ENCODE assay signal across 8 mouse cellular contexts in the genomic region with DNA sequence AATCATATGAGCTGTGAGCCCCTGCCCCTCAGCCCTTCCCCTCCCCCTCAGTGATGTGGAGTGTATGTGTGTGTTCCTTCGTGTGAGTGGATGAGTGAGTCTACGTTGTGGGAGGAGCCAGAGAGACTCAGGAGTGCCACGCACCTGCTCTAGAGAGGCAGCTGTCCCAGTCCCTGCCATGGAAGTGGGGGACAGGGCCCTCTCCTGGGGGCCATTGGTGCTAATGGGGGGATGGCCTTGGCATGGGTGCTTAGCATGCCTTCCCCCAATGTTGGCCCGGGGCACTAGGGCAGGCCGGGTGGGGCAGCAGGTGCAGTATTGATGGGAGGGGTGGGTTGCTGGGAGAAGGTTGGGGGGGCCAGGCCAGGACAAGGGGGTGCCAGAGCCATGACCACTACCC. TPM values are rescaled to one million over a fixed set of nuclear protein-coding genes. Genes with fewer than 3 reads are reported as not detected.
DNase-seq lines count a peak whose midpoint lies in the region; ATAC-seq lines count a peak whose summit lies in the region.

No protein-coding gene starts in this region.

- H3K4me1 ChIP-seq in lung, embryonic 15.5 days = peaks cover 91% of the 10 kb centered on the region
- peaks cover 44% of the 10 kb centered on the region for H3K4me1 ChIP-seq in hindbrain, embryonic 15.5 days (replicated peaks)
- H3K4me1 ChIP-seq in neural tube, embryonic 12.5 days = peaks cover 41% of the 10 kb centered on the region

- 31% methylated on average over 5 of the region's 5 CpGs for WGBS in lung, embryonic 15.5 days
- 44% methylated on average over 5 of the region's 5 CpGs for WGBS in hindbrain, embryonic 15.5 days
- WGBS in neural tube, embryonic 12.5 days = 51% methylated on average over 5 of the region's 5 CpGs

- peak; percentile 5; the same call in 1 of the 2 replicates for ATAC-seq in lung, embryonic 15.5 days (ENCODE audit: borderline replicate concordance, extremely low read depth, low FRiP score, low TSS enrichment)
- peak; percentile 6; the same call in 1 of the 2 replicates for ATAC-seq in hindbrain, embryonic 15.5 days (ENCODE audit: low FRiP score, low read depth)
- ATAC-seq in neural tube, embryonic 12.5 days (ENCODE audit: low FRiP score, low read depth) = peak; percentile 34

- H3K27ac ChIP-seq in lung, embryonic 15.5 days = peak overlapping the region; percentile 77
- peak overlapping the region; percentile 71 for H3K27ac ChIP-seq in hindbrain, embryonic 15.5 days (replicated peaks)
- peak overlapping the region; percentile 8; the same call in 1 of the 2 replicates for H3K27ac ChIP-seq in neural tube, embryonic 12.5 days

- no peaks in the 10 kb centered on the region for H3K9me3 ChIP-seq in lung, embryonic 15.5 days
- no peaks in the 10 kb centered on the region for H3K9me3 ChIP-seq in hindbrain, embryonic 15.5 days
- H3K9me3 ChIP-seq in neural tube, embryonic 12.5 days = no peaks in the 10 kb centered on the region

- DNase-seq in adrenal gland, adult (ENCODE audit: inconsistent age in 2 of 2, low spot score in 1 of 2) = peak; percentile 30 to 70
- DNase-seq in adrenal gland, postnatal 25 days = no peak
- DNase-seq in lung, postnatal 25 days (ENCODE audit: low spot score) = no peak
- DNase-seq in urinary bladder, postnatal 14 days (ENCODE audit: low spot score) = no peak
- DNase-seq in Muller cell, postnatal 12 days (ENCODE audit: inconsistent ontology term) = no peak

- no peaks in the 10 kb centered on the region for H3K27me3 ChIP-seq in lung, embryonic 15.5 days
- no peaks in the 10 kb centered on the region for H3K27me3 ChIP-seq in hindbrain, embryonic 15.5 days
- H3K27me3 ChIP-seq in neural tube, embryonic 12.5 days (replicated peaks) = no peaks in the 10 kb centered on the region

- peaks cover 29% of the 10 kb centered on the region for H3K36me3 ChIP-seq in lung, embryonic 15.5 days
- peaks cover 52% of the 10 kb centered on the region for H3K36me3 ChIP-seq in hindbrain, embryonic 15.5 days
- peaks cover 59% of the 10 kb centered on the region for H3K36me3 ChIP-seq in neural tube, embryonic 12.5 days

- H3K9ac ChIP-seq in lung, embryonic 15.5 days = no peak overlapping the region
- H3K9ac ChIP-seq in hindbrain, embryonic 15.5 days = no peak overlapping the region
- H3K9ac ChIP-seq in neural tube, embryonic 12.5 days = no peak overlapping the region

- peak overlapping the region; percentile 18; the same call in 1 of the 2 replicates for H3K4me2 ChIP-seq in lung, embryonic 15.5 days
- H3K4me2 ChIP-seq in hindbrain, embryonic 15.5 days = no peak overlapping the region
- H3K4me2 ChIP-seq in neural tube, embryonic 12.5 days (replicated peaks) = peak overlapping the region; percentile 49

- no peak overlapping the region for H3K4me3 ChIP-seq in lung, embryonic 15.5 days
- H3K4me3 ChIP-seq in hindbrain, embryonic 15.5 days = no peak overlapping the region
- H3K4me3 ChIP-seq in neural tube, embryonic 12.5 days = no peak overlapping the region

RNA-seq across cellular contexts. Expression of a gene that starts 8.3 kb away (rescaled TPM):
- total RNA-seq in adrenal gland, postnatal 25 days (2021) = 234 and 238 TPM in 2 replicates
- polyA plus RNA-seq in lung, embryonic 15.5 days (2015; fragmentation: Nextera tagmentation; extraction: Ambion mirVana) = 1.0 and 1.5 TPM in 2 replicates
- 3.9 and 4.3 TPM in 2 replicates for polyA plus RNA-seq in hindbrain, embryonic 15.5 days (2015; fragmentation: Nextera tagmentation; extraction: Ambion mirVana)
- 1.5 and 2.1 TPM in 2 replicates for polyA plus RNA-seq in neural tube, embryonic 12.5 days (2016; fragmentation: Nextera tagmentation; extraction: Ambion mirVana)

RNA-seq across cellular contexts. Expression of a gene that starts 26.4 kb away (rescaled TPM):
- total RNA-seq in adrenal gland, postnatal 25 days (2021) = 82.5 and 89.4 TPM in 2 replicates
- 35.6 and 35.8 TPM in 2 replicates for polyA plus RNA-seq in lung, embryonic 15.5 days (2015; fragmentation: Nextera tagmentation; extraction: Ambion mirVana)
- 136 and 138 TPM in 2 replicates for polyA plus RNA-seq in hindbrain, embryonic 15.5 days (2015; fragmentation: Nextera tagmentation; extraction: Ambion mirVana)
- 56.9 and 67.0 TPM in 2 replicates for polyA plus RNA-seq in neural tube, embryonic 12.5 days (2016; fragmentation: Nextera tagmentation; extraction: Ambion mirVana)

RNA-seq across cellular contexts. Expression of a gene that starts 28.5 kb away (rescaled TPM):
- 109 and 113 TPM in 2 replicates for total RNA-seq in adrenal gland, postnatal 25 days (2021)
- polyA plus RNA-seq in lung, embryonic 15.5 days (2015; fragmentation: Nextera tagmentation; extraction: Ambion mirVana) = 21.1 and 21.2 TPM in 2 replicates
- 31.7 and 33.1 TPM in 2 replicates for polyA plus RNA-seq in hindbrain, embryonic 15.5 days (2015; fragmentation: Nextera tagmentation; extraction: Ambion mirVana)
- 37.0 and 40.8 TPM in 2 replicates for polyA plus RNA-seq in neural tube, embryonic 12.5 days (2016; fragmentation: Nextera tagmentation; extraction: Ambion mirVana)

RNA-seq across cellular contexts. Expression of a gene that starts 37.6 kb away (rescaled TPM):
- 40.9 and 61.5 TPM in 2 replicates for total RNA-seq in adrenal gland, postnatal 25 days (2021)
- 51.9 and 53.0 TPM in 2 replicates for polyA plus RNA-seq in lung, embryonic 15.5 days (2015; fragmentation: Nextera tagmentation; extraction: Ambion mirVana)
- polyA plus RNA-seq in hindbrain, embryonic 15.5 days (2015; fragmentation: Nextera tagmentation; extraction: Ambion mirVana) = 67.0 and 70.3 TPM in 2 replicates
- 78.7 and 80.0 TPM in 2 replicates for polyA plus RNA-seq in neural tube, embryonic 12.5 days (2016; fragmentation: Nextera tagmentation; extraction: Ambion mirVana)

RNA-seq across cellular contexts. Expression of a gene that starts 37.9 kb away (rescaled TPM):
- 37.2 and 41.5 TPM in 2 replicates for total RNA-seq in adrenal gland, postnatal 25 days (2021)
- 35.7 and 37.9 TPM in 2 replicates for polyA plus RNA-seq in lung, embryonic 15.5 days (2015; fragmentation: Nextera tagmentation; extraction: Ambion mirVana)
- 49.4 and 54.2 TPM in 2 replicates for polyA plus RNA-seq in hindbrain, embryonic 15.5 days (2015; fragmentation: Nextera tagmentation; extraction: Ambion mirVana)
- 65.1 and 68.5 TPM in 2 replicates for polyA plus RNA-seq in neural tube, embryonic 12.5 days (2016; fragmentation: Nextera tagmentation; extraction: Ambion mirVana)

Comparison
In these comparisons a context has a peak if more than half of its experiments do, and no peak if none do; other contexts are left out.
1. DNase-seq: peak in adrenal gland, adult (2 of 2); none in adrenal gland, postnatal 25 days (single experiment), lung, postnatal 25 days (single experiment), urinary bladder, postnatal 14 days (single experiment) and Muller cell, postnatal 12 days (single experiment).
2. H3K27ac ChIP-seq: peak in every context shown above with its lines; median percentile 77 in lung, embryonic 15.5 days; 71 in hindbrain, embryonic 15.5 days; 8 in neural tube, embryonic 12.5 days.
3. Peak in every context shown above with its lines, with median percentiles within 50 percentile points of each other: ATAC-seq.